Mouse (Mus musculus): ENCODE data around the gene B4gat1.
"Not testable (repeated sequence)": the region's sequence is repeated elsewhere in the genome, so short reads cannot be mapped to it uniquely, and the experiment has no call there.

The B4gat1 gene

GRCm38 (mm10) chr19:5086533-5086932 is 47.9 kb downstream of the B4gat1 start:
- DNase-seq, result not testable (repeated sequence)

DNA sequence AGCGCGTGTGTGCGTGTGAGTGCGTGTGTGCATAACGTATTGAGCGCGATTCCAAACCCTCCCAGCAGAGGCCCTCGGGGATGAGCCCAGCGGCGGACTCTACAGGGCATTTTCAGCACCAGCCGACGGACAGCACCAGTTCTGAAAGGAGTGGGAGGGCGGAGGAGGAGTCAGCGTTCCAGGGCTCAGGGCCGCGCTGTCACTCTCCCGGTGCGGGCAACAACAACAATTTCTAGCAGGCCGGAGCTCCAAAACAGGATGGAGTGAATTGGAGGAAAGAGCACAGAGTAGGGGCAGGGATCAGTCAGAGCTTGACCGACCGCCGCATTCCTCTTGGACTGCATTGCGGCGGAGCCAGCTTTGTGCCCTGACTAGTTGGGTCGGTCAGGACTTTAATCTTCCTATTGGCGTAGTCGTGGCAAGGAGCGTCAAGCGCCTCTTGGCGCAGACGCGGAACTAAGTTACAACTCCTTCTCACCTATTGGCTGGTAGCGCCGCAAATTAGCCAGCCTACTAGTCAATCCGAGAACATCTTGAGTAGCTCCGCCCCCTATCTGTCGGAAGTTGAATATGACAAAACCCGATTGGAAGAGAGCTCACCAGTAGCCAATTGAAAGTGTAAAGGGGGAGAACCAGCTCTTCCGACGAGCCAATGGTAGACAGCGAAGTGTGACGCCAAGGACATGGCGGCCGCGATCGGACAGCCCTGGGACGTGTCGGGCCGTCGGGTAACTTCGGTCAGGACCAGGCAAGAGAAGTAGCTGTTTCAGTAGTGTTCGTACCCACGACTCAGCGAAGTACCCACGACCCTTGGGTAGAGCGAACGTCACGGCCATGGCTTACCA is 49.5 kb downstream of the B4gat1 start, which contains the start of gene Yif1a:
Yif1a (plus strand) TSS at position 655 of the 845 bp plus-strand sequence.
- DNase-seq, result peak; percentile 79

DNA sequence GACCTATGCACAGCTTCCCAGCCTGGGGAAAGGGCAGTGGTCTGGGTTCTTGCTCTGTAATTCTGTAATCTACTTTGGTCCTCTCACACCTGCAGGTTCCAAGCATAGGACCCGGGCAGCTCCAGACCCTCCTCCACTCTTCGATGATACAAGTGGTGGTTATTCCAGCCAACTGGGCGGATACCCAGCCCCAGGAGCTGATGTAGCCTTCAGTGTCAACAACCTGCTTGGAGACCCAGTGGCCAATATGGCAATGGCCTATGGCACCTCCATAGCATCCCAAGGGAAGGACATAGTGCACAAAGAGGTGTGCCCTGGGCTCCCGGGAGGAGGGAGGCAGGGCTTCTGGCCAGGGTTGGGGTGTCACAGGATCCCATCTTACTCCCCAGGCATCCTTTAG is 50.7 kb downstream of the B4gat1 start:
- DNase-seq, result no peak
